Mouse (Mus musculus) CD8-positive naive resting alpha-beta T cell, adult 57 days (primary cell): Measurements from ENCODE around the gene Ggn. TPM values are rescaled to one million over a fixed set of nuclear protein-coding genes. Genes with fewer than 3 reads are reported as not detected.

Source experiments
- total RNA-seq: library from RNA; stranded (reverse); gene quantifications from one replicate; pipeline ENCODE4 v1.2.4, GENCODE M21; 2023

Gene Ggn
- total RNA-seq: not detected

GRCm38 (mm10) chr7:29170066-29170754 is at the start of gene Ggn, which contains the start of gene Spred3:
Gene Ggn (plus strand): TSS chr7:29170210.
Gene Spred3 (minus strand): TSS chr7:29170411.

GRCm38 (mm10) chr7:29124970-29125369 is 45.0 kb upstream of the Ggn start, which contains the start of gene Ryr1:
Gene Ryr1 (minus strand): TSS chr7:29125179.

GRCm38 (mm10) chr7:29134693-29135386 is 35.2 kb upstream of the Ggn start, which contains the start of gene Rasgrp4:
Gene Rasgrp4 (plus strand): TSS chr7:29134851.

GRCm38 (mm10) chr7:29155838-29156782 is 13.9 kb upstream of the Ggn start, which contains the start of gene Fam98c:
Gene Fam98c (minus strand): TSS chr7:29156234.

DNA sequence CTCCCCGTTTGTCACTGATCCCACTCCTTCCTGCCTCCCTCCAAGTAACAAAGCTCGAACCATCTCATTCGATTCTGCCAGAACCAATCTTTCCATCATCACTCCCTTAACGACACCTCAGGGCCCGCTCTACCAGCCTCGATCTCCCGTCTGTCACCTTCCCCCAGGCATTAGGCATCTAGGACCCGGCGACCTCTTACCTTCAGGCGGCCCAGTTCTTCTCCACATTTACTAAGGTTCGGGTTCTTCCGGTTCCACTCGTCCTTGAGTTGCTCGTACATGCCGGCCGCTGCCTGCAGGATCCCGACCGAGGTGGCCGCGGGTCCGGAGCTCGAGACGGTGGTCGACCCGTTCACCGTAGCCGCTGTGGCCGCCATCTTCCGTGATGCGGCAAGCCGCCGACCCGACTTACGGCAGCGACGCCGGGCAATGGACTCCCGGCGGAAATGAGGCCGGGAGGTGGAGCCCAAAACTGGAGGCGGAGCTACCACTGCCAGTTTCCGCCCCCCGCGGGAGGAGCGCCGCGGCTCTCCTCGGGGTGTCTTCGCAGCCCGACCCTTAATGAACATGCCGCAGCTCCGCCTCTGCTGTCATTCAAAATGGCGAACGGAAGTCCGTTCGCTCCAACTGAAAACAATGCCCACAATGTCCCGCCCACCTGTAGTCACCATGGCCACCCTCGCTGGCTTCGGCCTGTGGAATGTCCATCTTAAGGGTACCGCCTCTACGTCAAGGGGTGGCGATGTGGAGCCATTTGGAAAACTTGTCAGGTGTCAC is 10.3 kb downstream of the Ggn start, which contains the start of gene Psmd8:
Psmd8 (minus strand) TSS at position 625 of the 777 bp plus-strand sequence.

DNA sequence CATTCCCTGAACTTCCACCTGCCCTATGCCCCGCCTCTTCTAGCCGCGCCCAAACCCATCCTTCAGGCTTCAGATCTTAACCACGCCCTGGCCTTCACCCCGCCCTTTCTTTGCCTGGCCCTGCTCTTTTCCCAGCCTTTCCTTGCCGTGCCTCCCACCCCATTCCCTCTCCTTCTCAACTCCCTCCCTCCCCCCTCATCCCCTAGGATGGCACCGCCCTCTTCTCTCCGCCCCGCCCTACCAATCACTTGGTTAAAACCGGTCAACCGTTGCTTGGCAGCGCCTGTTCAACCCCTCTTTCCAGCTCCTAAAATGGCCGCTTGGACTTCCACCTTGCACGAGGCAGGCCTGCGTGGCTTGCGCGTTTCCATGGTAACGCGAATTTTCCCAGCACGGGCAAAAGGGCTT is 43.7 kb downstream of the Ggn start, which contains the start of gene Catsperg1:
Catsperg1 (minus strand) TSS at position 361 of the 408 bp plus-strand sequence.

Other genes with a start within 250 kb of the Ggn start
- 149 TPM for gene Actn4, start 207.9 kb upstream of the Ggn start, total RNA-seq
- gene Eif3k, start 188.3 kb upstream of the Ggn start, total RNA-seq: 317 TPM
- gene Map4k1, start 188.2 kb upstream of the Ggn start, total RNA-seq: 104 TPM
- gene Ryr1, start 45.0 kb upstream of the Ggn start, total RNA-seq: 0.09 TPM
- gene Rasgrp4, start 35.4 kb upstream of the Ggn start, total RNA-seq: 2.7 TPM
- gene Fam98c, start 14.0 kb upstream of the Ggn start, total RNA-seq: 34.4 TPM
- 2.6 TPM for gene Spred3, start 201 bp downstream of the Ggn start, total RNA-seq
- 144 TPM for gene Psmd8, start 10.5 kb downstream of the Ggn start, total RNA-seq
- gene Catsperg1, start 43.8 kb downstream of the Ggn start, total RNA-seq: 0.83 TPM
- 0.31 TPM for gene Kcnk6, start 62.3 kb downstream of the Ggn start, total RNA-seq
- 20.1 TPM for gene Yif1b, start 68.1 kb downstream of the Ggn start, total RNA-seq
- gene 2200002D01Rik, start 78.3 kb downstream of the Ggn start, total RNA-seq: 1.4 TPM
- 56.9 TPM for gene Spint2, start 111.7 kb downstream of the Ggn start, total RNA-seq
- gene Ppp1r14a, start 119.1 kb downstream of the Ggn start, total RNA-seq: not detected
- not detected for gene Dpf1, start 133.7 kb downstream of the Ggn start, total RNA-seq